Mouse (Mus musculus): ENCODE data around the gene Rrm2.
A peak's percentile ranks its signal among the peaks of the same experiment; 100 is the strongest.

Gene Rrm2

DNA sequence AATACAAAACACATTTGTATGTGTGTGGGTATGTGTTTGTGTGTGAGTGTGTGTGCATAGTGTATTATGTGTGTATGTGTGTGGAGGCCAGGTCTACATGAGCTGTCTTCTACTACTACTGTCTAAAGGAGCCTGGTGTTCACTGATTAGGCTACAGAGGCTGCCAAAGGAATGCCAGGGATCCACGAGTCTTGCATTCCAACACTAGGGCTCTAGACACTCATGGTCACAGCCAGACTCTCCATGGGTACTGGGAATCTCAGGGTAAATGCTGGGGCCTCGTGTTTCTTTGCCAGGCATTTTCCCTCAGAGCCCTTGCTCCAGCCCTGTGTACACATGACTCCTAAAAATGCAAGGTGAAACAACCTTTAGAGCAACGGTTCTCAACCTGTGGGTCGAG is 45.6 kb downstream of the Rrm2 start:
- no peak for DNase-seq

DNA sequence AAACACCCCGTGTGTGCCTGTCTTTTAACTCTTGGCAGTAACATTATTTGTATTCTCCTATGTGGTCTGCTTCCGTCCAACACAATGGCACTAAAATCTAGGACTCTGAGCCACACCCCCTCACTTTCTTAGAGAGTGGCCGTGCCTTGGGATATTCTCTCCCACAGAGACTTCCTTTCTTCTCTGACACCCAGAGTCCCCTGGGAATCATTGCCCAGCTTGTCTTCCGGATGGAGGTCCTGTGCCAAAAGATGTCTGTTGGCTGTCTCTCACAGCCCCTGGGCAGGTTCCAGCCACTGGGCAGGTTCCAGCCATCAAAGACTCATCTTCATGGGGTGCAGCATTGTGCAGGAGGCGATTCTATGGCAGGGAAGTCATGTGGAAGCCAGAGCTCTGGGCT is 46.7 kb downstream of the Rrm2 start:
- DNase-seq, result peak; percentile 49

DNA sequence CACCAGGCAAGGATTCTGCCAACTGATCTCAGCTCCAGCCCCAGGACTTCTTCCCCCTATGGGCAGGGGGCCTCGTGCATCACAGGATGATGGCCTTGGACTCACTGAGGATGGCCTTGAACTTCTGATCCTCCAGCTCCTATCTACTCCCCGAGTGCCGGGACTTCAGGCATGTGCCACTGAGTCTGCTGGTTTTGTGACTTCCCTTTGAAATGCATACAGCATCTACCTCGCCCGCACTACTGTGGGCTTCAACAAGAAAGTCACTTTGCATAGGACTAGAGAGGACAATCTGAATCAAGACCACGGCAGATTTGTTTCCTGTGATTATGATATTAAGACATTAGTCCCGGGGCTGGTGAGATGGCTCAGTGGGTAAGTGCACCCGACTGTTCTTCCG is 47.4 kb downstream of the Rrm2 start:
- DNase-seq, result no peak

DNA sequence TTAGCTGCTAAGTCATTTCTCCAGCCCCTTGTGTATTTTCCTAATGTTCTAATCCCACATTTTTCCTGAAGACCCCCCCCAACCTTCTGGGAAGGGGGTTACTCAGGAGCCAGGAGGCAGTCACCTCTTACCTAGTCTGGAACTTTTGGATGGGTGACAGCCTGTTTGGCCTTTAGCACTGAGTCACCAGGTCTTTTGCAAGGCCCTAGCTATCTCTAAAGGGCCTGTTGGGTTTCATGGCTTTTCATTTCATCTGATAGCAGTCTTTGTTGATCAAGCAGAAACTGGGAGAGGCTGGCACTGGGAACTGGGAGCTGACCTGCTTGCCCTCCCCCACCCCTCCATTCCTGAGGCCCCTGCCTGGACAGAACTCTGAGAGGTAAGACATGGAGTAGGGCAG is 49.3 kb downstream of the Rrm2 start:
- DNase-seq, result no peak

DNA sequence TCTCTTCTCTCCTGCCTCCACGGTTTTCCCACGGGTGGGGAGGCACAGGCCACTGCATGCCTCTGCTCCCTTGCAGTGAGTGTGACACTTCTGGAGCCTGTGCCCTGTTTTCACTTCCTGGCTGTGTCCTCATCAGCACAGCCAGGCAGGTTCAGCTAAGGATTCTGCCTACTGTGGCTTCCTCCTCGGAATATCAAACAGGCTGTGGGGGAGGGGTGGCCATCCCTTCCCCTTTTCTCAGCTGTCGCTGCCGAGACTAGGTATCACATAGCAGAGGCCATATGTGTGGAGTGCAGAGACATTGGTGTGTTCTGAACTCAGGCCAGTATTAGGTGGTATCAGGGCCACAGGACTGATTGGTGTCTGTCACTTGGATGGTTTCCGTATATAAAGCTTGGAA is 50.3 kb downstream of the Rrm2 start:
- peak; percentile 22 for DNase-seq

DNA sequence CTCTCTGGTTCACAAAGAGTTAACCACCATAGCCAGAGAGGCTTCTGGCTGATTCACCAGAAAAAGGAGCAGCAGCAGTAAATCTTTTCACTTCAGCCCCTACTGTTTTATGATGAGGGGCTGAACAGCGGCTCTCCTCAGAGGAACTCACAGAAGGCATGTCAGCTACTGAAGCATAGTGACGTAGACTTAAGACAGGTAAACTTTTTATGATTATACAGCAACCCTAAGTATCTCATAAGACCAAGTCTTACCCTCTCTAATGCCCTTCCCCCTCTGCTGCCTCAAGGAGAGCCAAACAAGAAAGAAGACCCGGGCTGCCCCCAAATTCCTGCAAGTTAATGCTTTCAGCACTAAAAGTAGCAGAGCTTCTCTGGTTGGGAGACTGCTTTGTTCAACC is 54.2 kb downstream of the Rrm2 start:
- no peak for DNase-seq
